Mouse (Mus musculus) G1E (cell line): ENCODE measurements around the gene Fbxo22.

ENCODE experiments used
- CTCF ChIP-seq: IDR thresholded peaks from 2 replicates; pipeline ENCODE4 v1.5.1; 2012; ENCODE audit warnings: low read depth, low read length, inconsistent platforms, mixed read lengths
- GATA1 ChIP-seq: IDR thresholded peaks from 2 replicates; pipeline ENCODE4 v1.6.1; 2012; ENCODE audit warnings: borderline replicate concordance, low read length, inconsistent platforms, mixed read lengths
- GATA2 ChIP-seq: IDR thresholded peaks from 2 replicates; pipeline ENCODE4 v1.6.1; 2012; ENCODE audit warnings: low read depth, low read length, inconsistent platforms, borderline replicate concordance
- TAL1 ChIP-seq: conservative IDR thresholded peaks from 2 replicates; pipeline ENCODE4 v1.6.1; 2012; ENCODE audit warnings: low read depth, low read length, inconsistent platforms, mixed read lengths

DNA sequence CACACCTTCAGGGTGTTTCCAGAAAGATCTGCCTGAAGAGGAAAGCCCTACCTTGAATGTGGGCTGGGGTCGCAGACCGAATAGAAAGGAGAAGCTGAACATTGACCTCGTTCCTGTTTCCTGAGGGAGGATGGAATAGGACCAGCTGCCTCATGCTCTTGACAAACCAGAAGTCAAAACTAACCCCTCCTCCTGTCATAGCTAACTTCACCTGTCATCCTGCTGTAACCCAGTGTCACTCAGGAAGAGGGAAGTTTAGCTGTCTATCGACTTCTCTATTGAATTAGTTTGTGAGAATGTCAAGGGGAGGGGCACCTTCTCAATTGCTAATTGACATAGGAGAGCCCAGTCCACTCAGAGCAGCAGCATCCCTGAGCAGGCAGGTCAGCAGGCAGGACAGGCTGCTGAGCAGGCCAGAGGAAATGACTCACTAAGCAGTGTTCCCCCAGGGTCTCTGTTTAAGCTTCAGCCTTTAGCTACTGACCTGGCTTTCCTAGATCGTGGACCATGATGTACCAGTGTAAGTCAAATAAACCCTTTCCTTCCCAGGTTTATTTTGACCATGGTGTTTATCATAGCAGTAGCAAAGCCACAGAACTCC lies 63.3 kb downstream of the Fbxo22 start:
- TF ChIP-seq GATA1 (no peak), CTCF (no peak), TAL1 (no peak), GATA2 (no peak)
